Mouse (Mus musculus): ENCODE results near the gene Nfkbia. TPM values are rescaled to one million over a fixed set of nuclear protein-coding genes. Genes with fewer than 3 reads are reported as not detected.

Gene Nfkbia
- total and polyA plus RNA-seq, 3 experiments: 9.3 to 15.9 TPM; not detected in 1

GRCm38 (mm10) chr12:55495114-55495901, 2.9 kb upstream of the Nfkbia start:
- H3K4me3 ChIP-seq (ENCODE audit: control insufficient read depth in 1 of 2, insufficient read depth in 1 of 2, low read depth in 2 of 2, low read length in 2 of 2): no peak overlapping the region
- DNase-seq (ENCODE audit: low read depth, low spot score): peak; percentile 86
- TF ChIP-seq MYC (IDR thresholded peaks at IDR 0.05; ENCODE audit: low read depth, low read length): 0 out of 2 replicates have a peak, but pooled peaks have one; percentile 51
- TF ChIP-seq CHD1 (IDR thresholded peaks at IDR 0.05; ENCODE audit: low read depth, low read length): no peak
- peak; percentile 79; the same call in 1 of the 2 replicates for TF ChIP-seq SIN3A (IDR thresholded peaks at IDR 0.05; ENCODE audit: low read length)
- TF ChIP-seq ZC3H11A (IDR thresholded peaks at IDR 0.05; ENCODE audit: low read depth, low read length): peak; percentile 93
- no peak for TF ChIP-seq MAX (IDR thresholded peaks at IDR 0.05; ENCODE audit: low read length)
- no peak for TF ChIP-seq JUND (IDR thresholded peaks at IDR 0.05; ENCODE audit: low read depth, low read length)
- peak; percentile 99 for TF ChIP-seq SMC3 (IDR thresholded peaks at IDR 0.05; ENCODE audit: low read depth, low read length)
- no peak for TF ChIP-seq TBP (IDR thresholded peaks at IDR 0.05; ENCODE audit: low read depth, low read length)
- peak; percentile 84 for TF ChIP-seq RAD21 (IDR thresholded peaks at IDR 0.05; ENCODE audit: low read depth, low read length)
- TF ChIP-seq TAL1 (IDR thresholded peaks at IDR 0.05; ENCODE audit: low read length): no peak
- TF ChIP-seq ETS1 (IDR thresholded peaks at IDR 0.05; ENCODE audit: low read depth, low read length): peak; percentile 32; the same call in 1 of the 2 replicates
- peak; percentile 40; the same call in 1 of the 2 replicates for TF ChIP-seq HCFC1 (IDR thresholded peaks at IDR 0.05; ENCODE audit: low read depth, low read length)
- no peak for TF ChIP-seq ELF1 (IDR thresholded peaks at IDR 0.05; ENCODE audit: low read depth, low read length)
- peak; percentile 55 to 93 (median 80) for TF ChIP-seq CTCF (IDR thresholded peaks at IDR 0.05 in 2 of 3, conservative IDR thresholded peaks at IDR 0.05 in 1 of 3; ENCODE audit: control insufficient read depth in 1 of 3, insufficient read depth in 1 of 3, low read depth in 2 of 3, low read length in 3 of 3, poor library complexity in 1 of 3, severe bottlenecking in 1 of 3)
- no peak for TF ChIP-seq EP300 (IDR thresholded peaks at IDR 0.05; ENCODE audit: low read depth in 1 of 2, low read length in 2 of 2)
- no peak for TF ChIP-seq POLR2A (IDR thresholded peaks at IDR 0.05; ENCODE audit: control insufficient read depth in 1 of 2, insufficient read depth in 1 of 2, low read depth in 1 of 2, low read length in 2 of 2, poor library complexity in 1 of 2)
- peak; percentile 77 for TF ChIP-seq ZNF384 (IDR thresholded peaks at IDR 0.05; ENCODE audit: low read depth, low read length)
- TF ChIP-seq MAZ (IDR thresholded peaks at IDR 0.05; ENCODE audit: low read depth, low read length): peak; percentile 68; the same call in 1 of the 2 replicates
- peak; percentile 60 for TF ChIP-seq MXI1 (IDR thresholded peaks at IDR 0.05; ENCODE audit: low read depth, low read length)
- TF ChIP-seq RCOR1 (IDR thresholded peaks at IDR 0.05; ENCODE audit: low read depth, low read length): no peak
- TF ChIP-seq CHD2 (IDR thresholded peaks at IDR 0.05; ENCODE audit: low read length): no peak
- no peak for TF ChIP-seq E2F4 (IDR thresholded peaks at IDR 0.05; ENCODE audit: borderline replicate concordance, low read depth, low read length)

More at GRCm38 (mm10) chr12:55495114-55495901, 2.9 kb upstream of the Nfkbia start:
- H3K4me1 ChIP-seq (ENCODE audit: control insufficient read depth in 1 of 2, insufficient read depth in 2 of 2, low read length in 2 of 2): peaks cover 0 to 13% of the 10 kb centered on the region in 2 experiments; a peak in 3 of 4 replicates
- peaks cover 2 to 8% of the 10 kb centered on the region in 2 experiments for H3K36me3 ChIP-seq (ENCODE audit: control insufficient read depth in 1 of 2, insufficient read depth in 2 of 2, low read length in 2 of 2)
- H3K79me2 ChIP-seq (ENCODE audit: control insufficient read depth, insufficient read depth, low read length, poor library complexity): peaks cover 10% of the 10 kb centered on the region
- H3K27ac ChIP-seq (ENCODE audit: control insufficient read depth, low read depth, low read length): no peak overlapping the region
- no peaks in the 10 kb centered on the region for H3K27me3 ChIP-seq (ENCODE audit: control insufficient read depth in 1 of 2, insufficient read depth in 2 of 2, low read length in 2 of 2)
- no peak overlapping the region for H3K9ac ChIP-seq (ENCODE audit: control insufficient read depth, low read depth, low read length, poor library complexity, severe bottlenecking)
- no peaks in the 10 kb centered on the region for H3K9me3 ChIP-seq (replicated peaks; ENCODE audit: insufficient read depth, low read length)
